Mouse (Mus musculus) colon, adult 2 months (tissue): ENCODE measurements around the gene 2610318N02Rik. TPM values are rescaled to one million over a fixed set of nuclear protein-coding genes. Genes with fewer than 3 reads are reported as not detected.

Experiments
- polyA plus RNA-seq: library from polyadenylated mRNA; depleted of rRNA; stranded (reverse); fragments of >200 nt; gene quantifications from 2 replicates; pipeline ENCODE4 v1.2.3, GENCODE M21; 2012; rRNA removed

The 2610318N02Rik gene
- 6.8 and 8.1 TPM in 2 replicates for polyA plus RNA-seq

DNA sequence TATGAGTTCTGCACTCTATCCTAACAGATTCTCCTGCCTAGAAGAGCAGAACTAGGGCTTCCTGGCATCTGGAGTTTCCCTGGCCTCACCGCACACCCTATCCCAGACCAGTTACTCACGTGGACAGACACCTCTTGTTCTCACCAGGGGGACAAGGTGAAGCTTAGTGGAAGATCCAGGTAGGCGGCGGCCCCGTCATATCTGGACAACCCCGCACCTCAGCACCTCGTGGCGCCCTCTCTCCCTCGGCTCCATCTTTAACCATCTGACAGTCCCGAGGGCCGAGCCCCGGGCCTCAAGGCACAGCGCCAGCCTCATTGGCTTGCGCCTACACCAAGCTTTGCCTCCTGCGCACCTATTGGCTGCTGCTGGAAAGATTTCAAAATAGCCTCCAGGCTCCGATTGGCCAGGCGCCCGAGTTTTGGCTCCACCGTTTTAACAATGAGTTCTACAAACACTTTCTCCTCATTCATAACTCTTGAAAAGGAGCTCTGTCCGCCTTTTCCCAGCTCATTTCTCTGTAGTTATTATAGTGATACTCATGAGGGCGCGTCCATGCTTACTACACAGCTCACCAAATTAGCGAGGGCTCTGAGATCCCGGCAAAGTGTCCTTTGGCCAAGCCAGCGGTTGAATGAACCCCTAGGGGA, at the start of gene 2610318N02Rik:
Gene 2610318N02Rik (minus strand): TSS at position 297 of the 650 bp plus-strand sequence.

GRCm38 (mm10) chr16:17146772-17147235, 21.8 kb upstream of the 2610318N02Rik start, which contains the start of gene Ccdc116:
Ccdc116 (minus strand) TSS chr16:17147229.

DNA sequence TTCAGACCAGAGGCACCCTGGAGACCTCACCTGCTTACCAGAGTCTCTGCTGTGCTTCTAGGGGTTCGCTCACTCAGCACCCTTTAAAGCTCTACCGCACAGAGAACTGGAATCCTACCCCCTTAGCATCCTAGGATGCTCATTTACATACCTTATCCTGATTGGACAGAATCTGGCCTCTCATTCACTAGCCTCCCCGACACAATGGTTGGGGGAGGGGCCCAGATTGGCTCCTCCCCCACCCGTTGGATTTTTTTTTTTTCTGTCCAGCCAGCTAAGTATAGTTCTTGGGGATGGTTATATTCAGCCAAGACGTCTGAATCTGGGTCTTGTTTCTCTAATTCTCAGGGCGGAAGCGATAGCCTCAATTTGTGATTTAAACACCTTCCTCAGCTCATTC, 19.4 kb upstream of the 2610318N02Rik start, which contains the start of gene Ydjc:
Gene Ydjc (plus strand): TSS at position 283 of the 400 bp plus-strand sequence.

DNA sequence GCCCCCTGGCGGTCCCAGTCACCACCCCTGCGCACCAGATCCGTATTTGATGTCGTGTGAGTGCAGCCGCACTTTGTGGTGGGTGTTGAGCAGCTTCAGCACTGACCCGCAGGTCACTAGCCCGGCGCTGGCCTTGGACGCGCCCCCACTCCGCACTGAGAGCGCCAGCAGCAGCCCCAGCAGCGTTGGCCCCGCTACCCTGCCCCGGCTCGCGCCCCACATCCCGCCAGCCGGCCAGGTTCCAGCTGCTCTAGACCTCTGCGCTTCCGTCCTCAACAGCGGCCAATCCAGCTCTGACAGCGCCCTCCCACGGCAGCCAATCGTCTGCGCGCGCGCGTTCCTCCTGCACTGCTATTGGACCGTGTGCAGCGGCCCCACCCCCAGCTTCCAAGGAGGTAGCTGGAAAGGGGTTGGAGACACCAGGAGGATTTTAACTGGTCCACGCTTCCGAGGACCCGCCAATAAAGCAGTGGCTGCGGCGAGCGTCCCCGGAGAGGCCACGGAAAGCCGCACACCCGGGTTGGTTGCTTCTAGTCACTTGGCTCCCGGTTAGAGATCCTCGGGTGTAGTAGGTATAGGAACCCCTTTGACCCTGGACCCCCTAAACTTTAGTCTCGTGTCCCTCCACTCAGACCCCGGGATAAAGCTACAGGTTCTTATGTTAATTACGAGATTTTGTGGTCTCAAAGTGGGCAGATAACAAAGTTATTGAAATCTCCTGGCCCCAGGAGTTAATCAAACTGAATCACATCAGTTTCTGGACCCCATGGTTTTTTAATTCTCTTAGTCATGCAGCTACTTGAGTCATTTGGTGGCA, 7.3 kb upstream of the 2610318N02Rik start, which contains the start of gene Sdf2l1:
Gene Sdf2l1 (minus strand): TSS at position 295 of the 817 bp plus-strand sequence.

DNA sequence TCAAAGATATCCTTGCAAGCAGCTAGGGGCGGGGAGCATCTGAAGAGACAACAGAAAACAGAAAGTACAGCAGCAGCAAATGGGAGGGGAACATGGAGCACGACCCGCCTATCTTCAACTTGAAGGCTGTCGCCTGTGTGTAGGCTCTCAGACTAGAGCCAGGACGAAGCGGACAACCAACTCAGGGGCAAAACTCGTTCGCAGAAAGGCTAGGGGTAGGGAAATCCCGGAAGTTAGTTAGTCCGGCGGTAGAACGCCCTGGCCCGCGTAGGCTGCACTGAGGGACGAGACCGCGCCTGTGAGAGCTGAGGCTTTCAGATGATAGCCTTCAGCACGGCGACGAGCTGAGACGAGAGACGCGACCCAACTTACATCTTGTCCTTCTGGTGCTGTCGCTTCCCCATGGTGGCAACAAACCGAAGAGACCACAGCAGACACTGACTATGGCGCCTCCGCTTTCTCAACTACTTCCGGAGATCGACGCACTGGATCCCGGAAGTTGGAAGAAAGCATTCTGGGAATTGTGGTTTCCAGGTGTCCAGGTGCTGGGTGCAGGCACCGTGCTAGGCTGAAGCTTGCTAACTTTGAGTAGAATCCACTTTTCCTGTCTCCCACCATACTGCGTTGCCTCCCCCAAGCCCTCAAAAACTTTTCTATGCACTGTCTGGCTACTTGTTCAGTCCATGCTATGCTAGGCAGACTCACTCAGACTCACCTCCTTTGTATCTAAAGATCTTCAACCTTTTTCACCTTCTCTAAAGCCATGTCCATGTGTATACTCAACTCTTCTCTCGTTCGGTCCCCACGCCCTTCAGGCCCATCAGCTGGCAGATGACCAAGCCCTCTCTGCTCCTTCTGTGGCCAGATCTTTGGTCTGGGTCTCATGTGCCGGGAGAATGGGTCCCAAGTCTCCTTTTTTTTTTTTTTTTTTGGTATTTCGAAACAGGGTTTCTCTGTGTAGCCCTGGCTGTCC, 13.9 kb downstream of the 2610318N02Rik start, which contains the start of gene Ppil2:
Gene Ppil2 (minus strand): TSS at position 487 of the 973 bp plus-strand sequence.

GRCm38 (mm10) chr16:17069511-17070443, 55.2 kb downstream of the 2610318N02Rik start, which contains the start of gene Ypel1:
Ypel1 (plus strand) TSS chr16:17069696.

Other genes with a start within 250 kb of the 2610318N02Rik start
- gene Ppm1f, start 228.7 kb downstream of the 2610318N02Rik start, polyA plus RNA-seq, result 5.5 and 5.9 TPM in 2 replicates
- gene Mapk1, start 141.8 kb downstream of the 2610318N02Rik start, polyA plus RNA-seq, result 35.3 and 46.0 TPM in 2 replicates
- gene Ypel1, start 55.5 kb downstream of the 2610318N02Rik start, polyA plus RNA-seq, result 0.49 and 0.68 TPM in 2 replicates
- gene Ppil2, start 13.9 kb downstream of the 2610318N02Rik start, polyA plus RNA-seq, result 69.8 and 71.2 TPM in 2 replicates
- 113 and 133 TPM in 2 replicates for gene Sdf2l1, start 7.2 kb upstream of the 2610318N02Rik start, polyA plus RNA-seq
- 67.1 and 81.4 TPM in 2 replicates for gene Ydjc, start 19.5 kb upstream of the 2610318N02Rik start, polyA plus RNA-seq
- 11.6 and 13.3 TPM in 2 replicates for gene Ccdc116, start 22.1 kb upstream of the 2610318N02Rik start, polyA plus RNA-seq
- 53.5 and 63.4 TPM in 2 replicates for gene Ube2l3, start 77.5 kb upstream of the 2610318N02Rik start, polyA plus RNA-seq
- 0.16 and 0.17 TPM in 2 replicates for gene Rimbp3, start 83.4 kb upstream of the 2610318N02Rik start, polyA plus RNA-seq
- 4.2 and 4.3 TPM in 2 replicates for gene Hic2, start 108.4 kb upstream of the 2610318N02Rik start, polyA plus RNA-seq
- 17.5 and 19.0 TPM in 2 replicates for gene Tmem191c, start 150.9 kb upstream of the 2610318N02Rik start, polyA plus RNA-seq
- 0.05 and 0.16 TPM in 2 replicates for gene Serpind1, start 206.2 kb upstream of the 2610318N02Rik start, polyA plus RNA-seq